Mouse (Mus musculus): ENCODE data around the gene Hmgn2. TPM values are rescaled to one million over a fixed set of nuclear protein-coding genes. Genes with fewer than 3 reads are reported as not detected.

Gene Hmgn2
- 1,291 and 1,358 TPM in 2 replicates for total RNA-seq (2023)

DNA sequence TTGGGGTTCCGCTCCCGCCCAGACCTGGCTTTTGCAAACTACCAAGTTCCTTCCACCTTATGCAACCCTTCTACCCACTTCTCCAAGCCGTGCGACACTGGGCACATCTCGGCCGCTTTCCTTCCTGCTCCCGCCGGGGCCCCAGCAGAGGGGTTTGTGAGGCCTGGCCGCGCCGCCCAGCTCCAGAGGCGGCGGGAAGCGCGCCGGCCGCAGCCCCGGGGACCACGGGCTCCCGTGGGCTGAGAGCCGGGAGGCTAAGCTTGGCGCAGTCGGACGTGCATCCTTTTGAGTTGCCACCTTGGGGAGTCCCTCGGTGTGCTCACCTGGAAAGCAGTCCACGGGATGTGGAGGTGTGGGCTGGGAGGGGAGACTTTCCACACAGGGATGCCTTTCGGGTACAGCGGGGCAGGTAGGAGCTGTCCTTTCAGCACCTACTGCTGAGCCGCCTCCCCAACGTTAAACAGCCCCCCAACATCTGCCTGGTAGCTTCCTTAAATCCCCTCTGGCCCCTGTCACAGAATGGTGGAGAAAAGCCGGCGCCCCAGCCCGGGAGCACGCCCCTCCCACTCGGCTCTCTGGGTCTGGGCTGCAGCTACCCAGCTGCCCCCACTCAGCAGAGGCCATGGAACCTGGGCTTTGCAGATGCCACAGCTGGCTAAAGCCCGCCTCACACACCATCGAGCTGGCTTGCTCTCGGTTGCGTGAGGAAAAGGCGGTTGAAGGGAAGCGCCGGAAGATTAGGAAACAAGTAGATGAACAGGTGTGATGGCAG, at the start of gene Hmgn2:
Hmgn2 (minus strand) TSS at position 501 of the 772 bp plus-strand sequence.

DNA sequence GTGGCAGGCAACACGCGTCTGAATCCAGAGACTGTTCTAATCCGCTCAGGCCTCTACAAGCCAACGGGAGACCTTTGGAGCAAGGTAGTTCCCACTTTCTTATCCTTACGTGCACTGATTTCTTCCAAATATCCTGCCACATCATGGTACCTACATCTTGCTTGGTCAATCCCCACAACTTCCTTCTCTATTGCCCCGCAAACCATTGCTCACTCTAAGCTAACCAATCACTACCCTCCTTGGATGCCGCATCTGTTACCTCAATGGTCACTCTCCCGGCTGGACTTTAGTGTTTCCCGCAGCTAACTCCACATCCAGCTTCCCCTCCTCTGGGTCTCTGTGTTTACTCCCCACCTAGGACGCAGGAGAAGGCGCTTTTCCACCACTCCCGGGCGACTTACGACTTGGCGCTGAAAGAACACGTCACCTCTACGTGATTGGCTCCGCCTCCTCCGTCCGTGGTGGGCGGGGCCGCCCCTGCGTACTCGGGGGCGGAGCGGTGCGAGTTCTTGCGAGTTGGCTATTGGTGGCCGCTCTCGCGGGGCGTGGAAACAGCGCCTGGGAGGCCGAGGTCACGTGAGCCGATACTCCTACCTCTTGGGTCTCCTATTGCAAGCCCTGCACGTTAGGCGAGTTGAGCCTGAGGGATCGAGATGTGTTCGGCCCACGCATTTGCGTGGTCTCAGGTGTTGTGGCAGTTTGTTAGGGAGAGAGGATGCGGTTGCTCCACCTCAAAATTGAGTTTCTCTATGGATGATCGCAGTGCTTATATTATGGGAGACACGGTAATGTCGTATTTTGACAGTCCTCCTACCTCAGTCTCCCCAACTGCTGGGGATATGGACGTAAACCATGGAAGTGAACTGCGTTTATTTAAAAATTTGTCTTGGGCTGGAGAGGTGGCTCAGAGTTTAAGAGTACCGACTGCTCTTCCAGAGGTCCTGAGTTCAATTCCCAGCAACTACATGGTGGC, 32.3 kb upstream of the Hmgn2 start, which contains the start of gene Dhdds:
Dhdds (minus strand) TSS at position 453 of the 973 bp plus-strand sequence.

Other genes with a start within 250 kb of the Hmgn2 start
- gene Arid1a, start 211.9 kb downstream of the Hmgn2 start, total RNA-seq (2023) = 110 and 119 TPM in 2 replicates
- 224 and 233 TPM in 2 replicates for gene Rps6ka1, start 80.9 kb downstream of the Hmgn2 start, total RNA-seq (2023)
- gene Dhdds, start 32.3 kb upstream of the Hmgn2 start, total RNA-seq (2023) = 55.6 and 75.5 TPM in 2 replicates
- gene Lin28a, start 50.2 kb upstream of the Hmgn2 start, total RNA-seq (2023) = 51.1 and 63.5 TPM in 2 replicates
- not detected in 2 replicates for gene Zfp683, start 85.2 kb upstream of the Hmgn2 start, total RNA-seq (2023)
- 0.69 and 2.8 TPM in 2 replicates for gene Crybg2, start 92.2 kb upstream of the Hmgn2 start, total RNA-seq (2023)
- 1,176 and 1,704 TPM in 2 replicates for gene Cd52, start 126.4 kb upstream of the Hmgn2 start, total RNA-seq (2023)
- gene Ubxn11, start 133.9 kb upstream of the Hmgn2 start, total RNA-seq (2023) = 10.6 and 11.1 TPM in 2 replicates
- 858 and 1,045 TPM in 2 replicates for gene Sh3bgrl3, start 160.1 kb upstream of the Hmgn2 start, total RNA-seq (2023)
- gene Cep85, start 218.5 kb upstream of the Hmgn2 start, total RNA-seq (2023) = 11.3 and 11.6 TPM in 2 replicates
- gene Gm7534, start 234.4 kb upstream of the Hmgn2 start, total RNA-seq (2023) = not detected in 2 replicates

Data from neutrophil, adult 65 days (primary cell).